Mouse (Mus musculus): ENCODE results near the gene Gm3591.
"Not testable (repeated sequence)": the region's sequence is repeated elsewhere in the genome, so short reads cannot be mapped to it uniquely, and the experiment has no call there.

Gene Gm3591

DNA sequence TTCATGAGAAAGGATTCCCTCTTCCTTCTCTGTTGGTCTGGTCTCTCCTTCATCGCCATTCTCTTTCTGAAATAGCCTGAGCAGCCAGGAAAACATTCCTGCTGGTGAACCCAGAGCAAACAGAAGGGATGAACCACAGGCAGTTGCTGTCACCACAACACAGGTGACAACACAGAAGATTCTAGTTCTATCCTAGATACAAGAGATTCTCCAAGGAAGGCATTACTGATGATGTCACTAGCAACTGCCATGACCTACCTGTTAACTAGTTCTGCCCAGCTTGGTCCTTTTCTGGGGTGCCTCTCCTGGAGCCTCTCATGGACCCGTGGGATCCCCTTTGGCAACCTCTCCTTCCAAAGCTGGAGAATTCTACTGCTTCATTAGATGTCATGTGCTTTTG is at the start of gene Gm3591:
Gene Gm3591, minus strand, starts transcription at position 101 of the 400 bp plus-strand sequence.
- DNase-seq (ENCODE audit: low spot score), result not testable (repeated sequence)

DNA sequence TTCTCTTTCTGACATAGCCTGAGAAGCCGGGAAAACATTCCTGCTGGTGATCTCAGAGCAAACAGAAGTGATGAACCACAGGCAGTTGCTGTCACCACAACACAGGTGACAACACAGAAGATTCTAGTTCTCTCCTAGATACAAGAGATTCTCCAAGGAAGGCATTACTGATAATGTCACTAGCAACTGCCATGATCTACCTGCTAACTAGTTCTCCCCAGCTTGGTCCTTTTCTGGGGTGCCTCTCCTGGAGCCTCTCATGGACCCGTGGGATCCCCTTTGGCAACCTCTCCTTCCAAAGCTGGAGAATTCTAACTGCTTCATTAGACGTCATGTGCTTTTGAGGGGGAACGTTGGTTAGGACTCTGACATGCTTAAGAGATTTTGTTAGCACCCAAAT is 32.2 kb upstream of the Gm3591 start, which contains the start of gene Gm3594:
Gene Gm3594, minus strand, starts transcription at position 101 of the 400 bp plus-strand sequence.
- DNase-seq (ENCODE audit: low spot score), result not testable (repeated sequence)

GRCm38 (mm10) chr14:6440774-6441173 is 28.5 kb upstream of the Gm3591 start:
- DNase-seq (ENCODE audit: low spot score), result not testable (repeated sequence)

GRCm38 (mm10) chr14:6440206-6440605 is 27.9 kb upstream of the Gm3591 start:
- not testable (repeated sequence) for DNase-seq (ENCODE audit: low spot score)

- DNase-seq (ENCODE audit: low spot score), result not testable (repeated sequence)
These were observed 14.5 kb upstream of the Gm3591 start for GRCm38 (mm10) chr14:6426766-6427165.

DNA sequence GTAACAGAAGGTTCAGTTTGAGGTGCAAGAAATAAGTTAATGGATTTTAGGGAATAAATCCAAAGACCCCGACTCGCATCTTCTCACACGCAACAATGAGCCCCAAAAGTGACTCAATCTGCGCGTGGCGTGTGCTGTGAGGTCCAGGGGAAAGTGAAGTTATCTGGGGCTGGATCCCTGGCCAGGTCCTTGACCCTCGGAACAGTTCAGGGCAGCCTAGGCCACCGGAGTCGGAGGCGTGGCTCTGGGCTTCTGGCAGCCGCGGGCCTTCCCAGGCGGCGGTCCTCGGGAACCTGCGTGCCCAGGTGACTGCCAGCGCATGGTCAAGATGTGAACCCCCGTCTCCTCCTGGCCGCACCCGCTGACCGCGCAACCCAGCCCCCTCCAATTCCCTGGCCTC is 14.1 kb upstream of the Gm3591 start:
- DNase-seq (ENCODE audit: low spot score), result peak; percentile 3

GRCm38 (mm10) chr14:6390219-6390618 is 22.1 kb downstream of the Gm3591 start, which contains the start of gene Gm16440:
TSS of gene Gm16440 (minus strand) at chr14:6390319.
- DNase-seq (ENCODE audit: low spot score), result not testable (repeated sequence)
